Mouse (Mus musculus) lung, adult 18-20 months (tissue): Measurements from ENCODE around the gene Lrsam1.
"Not testable (repeated sequence)": the region's sequence is repeated elsewhere in the genome, so short reads cannot be mapped to it uniquely, and the experiment has no call there.

Experiments
- DNase-seq, 2 experiments: peaks; one replicate each; pipeline ENCODE4 v3.0.0; 2022; ENCODE audit warnings: mixed read lengths in 2 of 2

The Lrsam1 gene

DNA sequence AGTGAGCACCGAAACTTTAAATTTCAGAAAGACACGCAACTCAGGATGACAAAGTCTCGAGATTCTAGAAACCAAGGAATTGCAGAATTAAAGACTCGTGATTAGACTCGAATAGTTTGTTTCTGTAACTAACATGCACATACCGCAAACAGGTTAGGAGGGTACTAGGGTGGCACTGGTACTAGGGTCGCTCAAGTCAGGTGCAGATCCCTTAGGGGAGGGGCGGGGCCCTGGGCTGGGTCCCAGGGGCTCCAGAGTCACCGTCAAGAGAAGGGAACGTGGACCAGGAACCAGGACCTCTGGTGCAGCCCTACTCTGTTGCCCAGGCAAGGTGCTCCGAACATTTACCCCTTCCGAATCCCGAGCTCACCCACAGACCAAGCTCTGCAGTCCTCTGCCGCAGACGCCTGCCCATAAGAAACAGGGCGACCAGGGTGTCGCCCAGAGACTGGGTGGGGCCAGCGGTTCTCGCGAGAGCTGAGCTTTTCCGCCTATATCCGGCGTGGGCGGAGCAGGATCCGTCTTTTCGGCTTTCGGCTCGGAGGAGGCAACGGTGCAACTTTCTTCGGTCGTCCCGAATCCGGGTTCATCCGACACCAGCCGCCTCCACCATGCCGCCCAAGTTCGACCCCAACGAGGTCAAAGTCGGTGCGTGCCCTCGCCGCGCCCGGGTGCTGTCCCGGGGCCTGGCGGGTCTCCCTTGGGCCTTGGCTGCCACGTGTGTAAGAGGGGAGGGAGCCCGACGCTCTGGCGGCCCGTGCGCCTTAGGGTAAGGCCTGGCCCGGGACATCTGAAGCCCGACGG is at the start of gene Lrsam1, which contains the start of gene Rpl12:
TSS of gene Lrsam1 (minus strand) at position 423 of the 804 bp plus-strand sequence.
TSS of gene Rpl12 (plus strand) at position 368 of the 804 bp plus-strand sequence.
- DNase-seq = peak; percentile 95

DNA sequence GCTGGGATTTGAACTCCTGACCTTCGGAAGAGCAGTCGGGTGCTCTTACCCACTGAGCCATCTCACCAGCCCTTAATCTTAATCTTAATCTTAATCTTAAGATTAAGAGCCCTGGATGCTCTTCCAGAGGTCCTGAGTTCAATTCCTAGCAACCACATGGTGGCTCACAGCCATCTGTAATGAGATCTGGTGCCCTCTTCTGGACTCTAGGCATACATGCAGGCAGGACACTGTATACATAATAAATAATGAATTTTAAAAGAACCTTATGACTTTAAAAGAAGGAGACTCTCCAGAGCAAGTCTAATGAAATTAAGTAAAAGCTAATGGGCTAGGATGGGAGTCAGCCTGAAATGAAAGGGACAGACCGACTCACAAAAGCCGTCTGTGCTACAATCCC is 47.6 kb upstream of the Lrsam1 start:
- not testable (repeated sequence) for DNase-seq

DNA sequence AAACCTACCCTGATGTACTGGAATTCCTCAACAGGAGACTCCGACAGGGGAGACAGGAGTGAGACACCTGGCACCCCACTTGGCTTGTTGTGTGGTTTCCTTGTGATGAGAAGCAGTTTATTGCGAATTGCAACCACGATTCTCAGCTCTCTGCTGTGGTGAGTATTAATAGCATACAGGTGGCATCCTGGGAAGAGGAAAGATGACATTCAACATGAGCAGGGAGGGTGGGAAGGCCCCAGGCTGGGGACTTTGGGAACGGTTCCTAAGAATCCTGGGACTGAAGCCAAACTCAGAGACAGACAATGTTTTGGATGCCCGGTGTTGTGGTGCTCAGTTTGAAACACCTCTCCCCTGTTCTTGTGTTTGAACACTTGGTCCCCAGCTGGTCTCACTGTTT is 43.6 kb upstream of the Lrsam1 start:
- no peak for DNase-seq

DNA sequence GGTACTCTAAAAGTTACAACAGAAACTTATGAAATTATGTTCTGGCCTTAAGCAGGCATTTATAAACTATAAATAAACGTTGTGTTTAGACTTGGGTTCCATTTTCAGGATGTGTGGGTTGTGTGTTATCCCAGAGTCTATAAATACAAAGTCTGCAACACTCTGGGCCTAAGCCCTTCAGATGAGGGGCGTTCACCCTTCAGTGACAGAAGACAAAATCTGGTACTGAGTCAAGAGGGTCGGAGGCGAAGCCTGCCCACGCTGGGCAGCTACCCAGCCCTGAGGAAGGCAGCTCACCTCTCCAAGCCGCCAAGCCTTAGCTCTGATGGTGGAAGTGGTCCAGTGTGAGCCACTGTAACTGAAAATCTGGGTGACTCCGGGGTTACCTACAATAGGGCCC is 40.7 kb upstream of the Lrsam1 start:
- DNase-seq = no peak

DNA sequence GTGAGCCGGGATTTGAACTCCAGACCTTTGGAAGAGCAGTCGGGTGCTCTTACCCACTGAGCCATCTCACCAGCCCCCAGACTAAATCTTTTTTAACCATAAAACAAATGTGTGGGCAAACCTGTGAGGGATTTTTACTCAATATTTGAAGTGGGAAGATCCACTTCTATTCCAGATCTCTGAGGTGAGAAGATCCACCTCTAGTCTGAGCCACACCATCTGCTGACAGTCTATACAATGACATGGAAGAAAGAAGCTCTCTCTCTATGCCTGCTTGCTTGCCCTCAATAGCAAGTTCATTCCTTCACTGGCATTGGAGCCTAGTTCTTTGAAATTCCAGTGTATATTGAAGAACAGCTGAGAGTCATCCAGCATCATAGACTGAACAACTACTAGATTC is 38.3 kb upstream of the Lrsam1 start:
- no peak for DNase-seq

DNA sequence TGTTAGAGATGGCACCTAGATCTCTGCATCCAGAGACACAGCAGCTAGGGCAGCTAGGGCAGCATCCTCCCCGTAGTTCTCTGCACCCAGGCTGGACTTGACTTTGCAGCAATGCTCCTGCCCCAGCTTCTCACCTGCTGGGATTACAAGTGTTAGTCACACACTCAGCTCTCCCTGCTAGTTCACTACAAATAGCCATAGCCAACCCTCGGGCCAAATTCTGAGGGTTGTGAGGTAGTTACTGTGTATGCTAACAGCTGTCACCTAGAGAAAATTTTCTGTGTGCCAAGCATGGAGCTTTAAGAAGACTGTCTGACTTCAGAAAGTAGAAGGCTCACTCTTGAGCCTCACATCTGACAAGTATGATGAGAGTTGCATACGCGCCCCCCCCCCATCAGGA is 36.4 kb upstream of the Lrsam1 start:
- DNase-seq = no peak

DNA sequence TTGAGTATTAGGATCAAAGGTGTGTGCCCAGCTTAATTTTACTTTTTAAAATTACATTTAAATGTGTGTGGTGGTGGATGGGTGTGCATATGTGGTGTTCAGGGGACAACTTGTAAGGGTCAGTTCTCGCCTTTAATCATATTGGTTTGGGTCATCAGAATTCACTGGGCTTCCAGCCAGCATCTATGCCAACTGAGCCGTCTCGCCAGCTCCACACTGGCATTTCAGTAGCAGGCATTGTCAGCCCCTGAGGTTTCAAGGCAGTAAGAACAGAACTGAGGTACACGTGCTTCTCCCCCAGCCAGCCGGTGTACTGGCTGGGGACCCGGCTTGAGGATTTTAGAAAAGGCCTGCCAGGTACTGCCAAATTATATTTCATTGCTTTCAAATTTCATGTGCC is 35.7 kb upstream of the Lrsam1 start:
- DNase-seq = no peak

DNA sequence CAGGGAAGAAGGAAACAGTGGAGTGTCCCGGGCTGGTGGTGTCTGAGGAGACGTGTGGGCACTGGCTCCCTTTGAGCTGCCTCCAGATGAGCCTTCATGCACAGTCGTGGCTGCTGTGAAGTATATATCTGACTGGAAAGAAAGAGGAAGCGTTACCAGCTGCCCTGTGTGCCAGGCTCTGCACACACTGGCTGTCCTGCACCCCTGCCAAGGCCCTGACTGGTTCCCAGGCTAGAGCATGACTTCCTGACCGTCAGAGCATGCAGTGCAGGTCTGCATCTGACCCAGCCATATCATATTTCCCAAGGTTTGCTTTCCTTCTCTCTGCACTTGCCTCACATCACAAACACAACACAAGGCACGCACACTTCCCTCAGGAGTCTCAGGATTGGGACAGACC is 30.7 kb upstream of the Lrsam1 start:
- DNase-seq = no peak

DNA sequence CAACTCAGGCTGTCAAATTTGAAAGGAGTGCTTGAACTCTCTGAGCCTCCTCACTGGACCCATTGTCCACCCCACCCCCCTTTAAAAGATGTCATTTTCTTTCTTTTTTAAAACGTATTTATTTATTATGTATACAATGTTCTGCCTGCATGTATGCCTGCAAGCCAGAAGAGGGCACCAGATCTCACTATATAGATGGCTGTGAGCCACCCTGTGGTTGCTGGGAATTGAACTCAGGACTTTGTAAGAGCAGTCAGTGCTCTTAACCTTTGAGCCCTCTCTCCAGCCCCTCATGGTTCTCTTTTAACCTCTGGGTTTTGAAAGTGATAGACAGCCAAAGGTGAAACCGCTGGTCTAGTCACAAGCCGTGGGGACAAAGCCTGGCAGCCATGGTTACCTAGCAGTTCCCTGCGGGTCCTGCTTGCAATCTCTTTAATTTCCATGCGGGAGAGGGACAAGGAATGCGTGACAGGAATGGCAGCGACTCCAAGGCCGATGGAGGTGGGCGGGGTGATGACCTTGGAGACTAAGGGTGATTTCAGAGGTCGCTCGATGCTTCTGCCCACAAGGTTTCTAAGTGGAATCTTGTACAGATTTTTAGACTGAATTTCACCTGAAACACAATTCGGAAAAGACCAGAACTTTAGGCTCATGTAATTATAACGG is 28.9 kb upstream of the Lrsam1 start:
- no peak for DNase-seq

DNA sequence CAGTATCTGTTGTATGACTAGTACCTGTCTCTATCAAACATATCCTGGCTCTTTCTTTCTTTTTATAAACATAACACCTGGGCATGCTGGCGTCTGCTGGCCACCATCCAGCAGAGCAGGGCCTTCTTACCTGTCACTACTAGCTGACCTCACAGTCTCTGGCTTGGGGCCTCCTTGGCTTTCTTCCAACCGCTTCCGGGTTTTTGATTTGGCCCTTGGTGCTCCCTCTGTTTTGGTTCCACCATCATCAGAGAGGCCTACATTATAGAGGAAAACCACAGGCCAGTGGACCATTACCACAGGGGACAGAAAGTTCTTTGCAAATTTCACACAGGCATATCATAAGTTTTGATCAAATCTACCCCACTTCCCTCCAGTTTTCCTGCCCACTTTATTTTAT is 28.0 kb upstream of the Lrsam1 start:
- DNase-seq = no peak

DNA sequence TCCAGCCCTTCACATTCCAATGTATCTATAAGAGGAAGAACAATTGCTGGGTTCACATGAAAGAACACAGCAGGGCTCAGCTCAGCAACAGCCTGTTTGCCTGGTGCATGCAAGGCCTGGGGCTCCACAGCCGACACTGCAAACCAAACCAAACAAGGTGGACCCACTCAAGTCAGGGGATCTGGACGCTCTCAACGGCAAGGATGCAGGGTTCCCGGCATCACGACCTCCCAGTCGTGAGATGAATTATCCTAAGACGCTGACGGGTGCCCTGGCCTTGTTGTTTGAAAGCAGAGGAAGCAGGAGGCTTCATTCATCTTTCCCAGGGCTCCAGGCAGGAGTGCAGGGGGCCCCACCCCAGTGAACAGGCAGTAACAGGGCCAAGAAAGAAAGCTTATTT is 24.4 kb upstream of the Lrsam1 start:
- DNase-seq = no peak

DNA sequence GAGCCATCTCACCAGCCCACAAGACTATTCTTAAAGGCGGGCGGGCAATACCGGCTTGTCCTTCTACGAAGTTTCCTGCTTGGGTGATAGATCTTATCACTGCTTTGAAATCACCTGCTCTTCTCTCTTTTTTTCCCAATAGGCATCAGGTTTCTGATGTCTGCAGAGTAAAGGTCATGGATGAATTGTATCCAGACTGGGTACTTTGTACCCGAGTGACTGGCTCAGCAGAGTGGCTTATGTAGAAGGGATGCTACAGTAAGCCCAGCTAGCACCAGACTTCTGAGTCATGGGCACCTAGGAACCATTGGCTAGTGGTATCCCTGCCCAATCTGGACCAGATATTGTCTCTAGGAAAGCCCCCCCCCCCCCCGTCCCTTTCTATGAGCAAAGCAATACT is 22.2 kb upstream of the Lrsam1 start:
- DNase-seq = no peak

DNA sequence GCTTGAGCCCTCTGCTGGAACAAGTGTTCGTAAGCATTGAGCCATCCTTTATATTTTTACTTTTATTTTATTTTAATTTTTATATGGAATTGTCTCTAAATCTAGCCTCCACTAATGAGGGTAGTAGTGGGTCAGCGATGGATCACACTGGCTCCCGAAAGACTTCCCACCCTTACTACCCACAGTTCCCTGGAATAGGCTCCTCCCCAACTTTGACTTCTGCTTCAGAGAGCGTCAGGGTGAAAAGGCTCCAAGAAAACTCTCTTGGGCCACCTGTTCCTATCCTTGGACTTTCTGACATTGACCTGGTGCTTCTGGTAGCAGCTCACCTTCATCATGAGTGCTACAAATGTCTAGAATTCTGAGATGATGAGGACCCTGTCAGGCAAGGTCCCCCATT is 21.3 kb upstream of the Lrsam1 start:
- peak in 1 of 2 experiments; percentile 36 for DNase-seq

DNA sequence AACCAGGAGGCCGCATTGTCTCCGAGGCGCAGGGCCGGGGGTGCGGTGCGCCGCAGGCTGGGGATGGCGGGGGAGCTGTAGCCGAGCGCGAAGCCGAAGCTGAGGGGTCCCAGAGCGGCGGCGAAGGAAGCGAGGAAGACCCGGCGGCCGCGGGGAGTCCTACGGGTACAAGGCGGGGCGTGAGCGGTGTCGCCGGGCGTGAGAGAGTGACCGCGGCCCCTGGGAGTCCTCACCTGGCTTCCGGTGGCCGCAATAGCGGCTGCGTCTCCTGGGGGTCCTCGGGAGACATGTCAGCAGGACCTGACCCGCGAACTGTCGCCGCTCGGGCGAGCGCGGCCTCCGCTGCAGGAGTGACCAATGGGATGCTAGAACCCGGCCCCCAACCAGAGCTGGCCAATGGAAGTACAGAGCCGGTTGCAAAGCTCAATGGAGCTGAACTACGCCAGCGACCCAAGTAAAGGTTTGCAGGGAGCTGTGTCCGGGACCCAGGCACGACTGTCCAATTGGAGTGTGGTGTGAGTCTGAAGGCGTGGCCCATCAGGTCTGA is 20.4 kb upstream of the Lrsam1 start, which contains the start of gene Slc2a8:
TSS of gene Slc2a8 (minus strand) at position 359 of the 547 bp plus-strand sequence.
- DNase-seq = peak; percentile 95

DNA sequence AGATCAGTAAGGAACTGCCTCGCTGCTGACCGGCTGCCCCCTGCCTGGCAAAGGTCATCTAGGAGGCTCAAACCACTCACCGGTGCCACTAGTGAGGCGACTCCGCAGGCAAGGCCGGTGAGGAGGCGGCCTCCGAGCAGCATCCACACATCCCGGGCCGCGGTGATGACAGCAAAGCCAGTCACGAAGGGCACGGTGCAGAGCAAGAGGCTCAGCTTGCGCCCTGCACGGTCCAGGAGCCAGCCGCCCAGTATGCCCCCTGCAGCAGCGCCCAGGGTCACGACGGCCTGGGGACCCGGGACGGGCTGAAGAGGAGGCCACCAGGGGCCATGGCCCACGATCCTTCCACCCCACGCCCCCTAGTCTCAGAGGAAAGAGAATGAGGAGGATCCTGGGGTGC is 19.9 kb upstream of the Lrsam1 start:
- DNase-seq = no peak

DNA sequence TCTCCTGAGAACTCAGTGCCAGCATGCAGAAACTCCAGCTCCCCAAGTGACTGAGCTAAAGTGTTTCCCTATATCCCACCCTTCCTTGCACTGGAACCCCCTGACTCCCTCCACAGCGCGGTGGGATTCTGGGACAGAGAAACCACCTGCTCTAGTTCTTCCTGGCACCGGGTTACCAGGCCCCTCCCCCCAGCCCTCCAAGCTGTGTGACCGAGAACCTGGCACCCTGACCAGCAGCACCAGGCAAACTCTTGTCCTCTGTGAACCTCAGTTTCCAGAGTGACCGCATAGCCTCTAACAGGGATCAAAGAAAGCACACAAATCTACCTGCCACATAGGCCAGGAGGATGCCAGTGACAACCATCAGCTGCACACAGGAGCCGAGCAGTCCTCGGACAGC is 18.3 kb upstream of the Lrsam1 start:
- no peak for DNase-seq

DNA sequence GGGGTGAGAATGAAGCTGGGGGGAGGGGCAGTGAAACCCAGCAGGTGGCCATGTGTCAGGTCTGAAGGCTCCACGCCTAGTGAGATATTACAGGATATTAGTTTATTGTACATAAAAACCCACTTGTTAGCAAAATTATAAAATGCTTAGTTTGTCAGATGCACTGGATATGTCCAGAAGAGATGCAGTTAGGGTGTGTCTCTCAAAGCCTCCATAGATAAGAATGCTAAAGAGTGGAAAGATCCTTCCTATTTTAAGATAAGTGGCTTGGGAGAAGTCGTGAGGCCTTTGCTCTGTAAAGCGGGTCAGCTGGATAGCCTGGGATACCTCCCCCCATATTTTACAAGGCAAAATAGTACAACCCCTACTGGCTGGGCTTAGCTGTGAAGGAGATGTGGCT is 17.3 kb upstream of the Lrsam1 start:
- no peak for DNase-seq

DNA sequence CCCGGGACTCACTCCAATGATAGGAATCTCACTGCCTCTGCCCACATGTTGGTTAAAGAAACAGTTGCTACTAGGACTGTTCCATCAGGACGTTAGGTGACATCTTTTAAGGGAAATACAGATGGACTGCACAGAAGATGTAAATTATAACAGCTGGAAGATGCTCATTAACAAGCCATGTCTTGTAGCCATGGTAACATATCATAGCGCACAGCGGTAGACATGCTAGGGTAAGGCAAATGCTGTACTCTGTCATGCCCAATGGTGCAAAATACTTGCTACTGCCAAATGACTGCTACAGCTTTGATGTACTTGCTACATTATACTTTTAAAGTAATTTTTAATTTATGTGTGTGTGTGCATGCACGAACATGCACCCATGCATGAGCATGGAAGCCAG is 15.7 kb upstream of the Lrsam1 start:
- no peak for DNase-seq

DNA sequence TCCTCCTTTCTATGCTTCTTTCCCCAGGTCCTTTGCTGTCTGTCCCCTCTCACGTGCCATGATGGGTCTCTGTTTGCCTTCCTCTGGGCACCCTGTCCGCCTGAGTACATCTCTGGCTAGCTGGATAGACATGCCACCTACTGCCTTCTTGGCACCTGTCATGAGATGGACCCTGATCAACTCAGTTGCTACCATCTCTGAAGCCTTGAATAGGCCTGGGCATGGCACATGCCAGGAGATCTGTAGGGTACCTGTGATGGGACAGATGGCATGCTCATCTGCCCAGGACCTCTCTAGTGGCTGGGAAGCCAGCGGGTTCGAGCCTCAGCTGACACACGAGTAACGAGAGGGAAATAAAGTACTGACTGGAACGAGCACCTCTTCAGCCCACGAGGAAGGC is 12.8 kb upstream of the Lrsam1 start:
- DNase-seq = no peak

DNA sequence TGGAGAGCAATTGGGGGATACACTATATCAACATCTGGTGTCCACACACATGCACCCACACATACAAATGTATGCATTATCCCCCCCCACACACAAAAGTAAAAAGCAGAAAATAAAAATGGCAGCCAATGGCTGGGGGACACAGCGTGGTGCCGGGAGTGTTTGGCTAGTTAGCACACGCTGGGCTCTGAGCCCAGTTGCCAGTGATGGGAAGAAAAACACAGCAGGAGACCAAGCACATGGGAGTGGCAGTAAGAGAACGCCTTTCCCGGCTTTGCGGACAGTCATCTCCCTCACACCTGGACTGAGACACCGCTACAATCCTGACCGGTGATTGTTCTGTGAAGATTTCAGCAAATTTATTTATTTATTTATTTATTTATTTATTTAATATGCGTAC is 9.8 kb upstream of the Lrsam1 start:
- DNase-seq = no peak

DNA sequence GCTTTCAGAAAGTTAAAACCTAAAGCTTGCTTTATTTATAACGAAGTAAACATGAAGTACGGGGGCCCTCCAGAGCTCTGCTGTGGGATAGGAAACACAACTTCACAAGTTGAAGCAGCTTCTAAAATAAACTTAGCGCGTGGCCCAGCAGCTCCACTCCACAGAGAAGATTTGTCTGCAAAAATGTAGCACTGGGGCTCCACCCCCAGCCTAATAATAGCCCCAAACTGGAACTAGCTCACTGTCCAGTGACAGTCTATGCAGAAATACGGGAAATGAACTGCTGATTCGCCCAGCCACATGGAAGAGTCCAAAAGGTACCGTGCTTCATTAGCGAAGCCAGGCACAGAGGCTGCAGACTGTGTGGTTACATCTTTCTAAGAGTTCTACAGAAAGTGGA is 7.9 kb upstream of the Lrsam1 start:
- no peak for DNase-seq

DNA sequence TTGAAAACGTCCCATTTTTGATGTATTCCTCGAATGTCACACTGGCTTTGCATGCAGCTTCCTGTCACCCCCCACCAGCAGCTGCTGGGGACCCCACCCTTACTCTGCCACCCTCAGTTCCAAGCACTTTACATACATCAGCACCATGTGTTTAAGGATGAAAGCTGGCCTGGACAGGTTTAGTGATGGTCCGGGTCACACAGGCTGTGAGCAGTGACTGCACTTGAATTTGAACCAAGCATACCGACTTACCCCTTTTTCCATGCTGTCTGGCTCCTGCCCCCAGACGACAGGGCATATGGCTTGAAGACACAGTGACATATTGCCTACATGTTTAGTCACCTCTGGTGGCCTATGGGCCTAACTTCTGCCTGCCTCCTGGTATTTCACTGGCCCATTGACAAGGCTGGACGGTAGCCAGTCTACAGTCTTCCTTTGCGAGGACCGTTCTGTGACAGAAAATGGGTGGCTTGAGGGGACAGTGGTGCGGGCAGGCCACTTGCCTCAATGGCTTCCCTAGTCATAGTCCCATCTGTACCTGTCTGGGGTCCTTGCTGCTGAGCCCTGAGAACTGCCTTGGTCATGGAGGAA is 6.7 kb upstream of the Lrsam1 start:
- DNase-seq = no peak
